Mouse (Mus musculus): ENCODE measurements at regions not wholly inside any gene's neighbourhood (a gene's known extent, or its start where the extent isn't known, plus 50 kb on each side); places are given as distances from the start of the nearest gene placed in this dataset.

DNA sequence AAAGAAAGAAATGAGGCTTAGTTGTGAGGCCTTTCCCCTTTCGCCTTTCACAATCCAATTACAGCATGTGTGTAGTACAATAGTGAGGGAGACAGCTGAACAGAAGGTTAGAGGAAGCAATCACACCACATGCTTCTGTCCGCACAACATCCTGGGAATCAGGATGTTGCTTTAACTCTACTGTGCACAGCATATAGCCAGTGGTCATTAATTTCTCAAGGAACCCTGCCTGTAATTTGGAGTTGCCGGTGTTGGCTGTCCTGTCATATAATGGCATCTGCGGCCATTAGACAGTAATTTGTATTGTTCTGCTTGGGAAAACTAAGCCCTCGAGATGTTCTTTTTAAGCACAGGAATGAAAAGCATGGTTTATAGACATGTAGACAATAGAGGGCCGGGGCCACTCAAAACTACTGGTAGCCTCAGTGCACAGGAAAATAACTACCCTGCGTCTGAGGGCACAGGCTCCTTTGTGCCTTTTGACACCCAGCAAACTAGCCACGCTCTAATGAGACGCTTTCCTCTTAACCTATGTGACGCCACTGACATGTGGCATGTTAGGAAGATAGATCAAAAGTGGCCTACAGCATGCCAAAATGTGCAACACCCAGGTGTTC, 233.2 kb upstream of the Robo2 start:
- TF ChIP-seq CTCF (conservative IDR thresholded peaks at IDR 0.05; ENCODE audit: insufficient read depth, insufficient read length, low read depth, low read length) (no peak), POLR2A (IDR thresholded peaks at IDR 0.05; ENCODE audit: low read depth, low read length) (no peak)
